Mouse (Mus musculus): ENCODE data around the gene St6galnac5.

Gene St6galnac5

DNA sequence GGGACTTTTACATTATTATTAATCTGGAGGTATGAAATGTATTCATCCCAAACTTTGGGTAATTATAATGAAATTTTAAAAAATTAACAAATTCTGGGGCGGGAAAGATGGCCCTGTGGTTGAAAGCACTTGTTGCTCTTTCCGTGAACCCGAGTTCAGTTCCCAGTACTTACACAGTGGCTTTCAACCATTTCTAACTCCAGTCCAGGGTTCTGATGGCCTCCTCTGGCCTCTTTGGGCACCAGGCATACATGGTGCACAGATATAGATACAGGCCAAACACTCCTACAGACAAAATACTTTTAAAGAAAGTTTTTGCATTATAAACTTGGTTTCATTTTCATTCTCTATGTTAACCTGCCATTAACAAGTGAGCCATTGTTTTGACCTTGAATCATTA lies 68.4 kb downstream of the St6galnac5 start:
- in situ Hi-C loops (cut with MboI, MseI) = no loop called here

DNA sequence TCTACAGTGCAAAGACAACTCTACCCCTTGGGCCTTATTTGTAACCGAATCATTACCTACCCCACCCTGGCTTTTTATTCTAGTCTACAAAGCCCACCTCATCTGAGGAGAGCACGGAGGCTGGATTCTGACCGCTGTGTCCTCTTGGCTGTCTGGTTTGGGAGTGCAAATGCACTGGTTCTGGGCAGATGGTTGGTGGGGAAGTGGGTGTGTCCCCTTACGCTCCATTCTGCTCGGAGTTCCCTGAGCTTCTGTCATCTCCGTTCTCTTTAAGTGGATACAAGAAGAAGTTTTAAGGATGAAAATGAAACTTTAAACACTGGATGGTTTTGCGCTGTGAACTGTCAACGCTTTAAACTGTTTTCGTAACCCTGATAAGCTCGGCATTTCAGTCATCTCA lies 68.9 kb downstream of the St6galnac5 start:
- in situ Hi-C loops (cut with MboI, MseI) = no loop called here

- in situ Hi-C loops (cut with MboI, MseI) = no loop called here
These were observed 69.6 kb downstream of the St6galnac5 start for GRCm38 (mm10) chr3:152912216-152913101.

DNA sequence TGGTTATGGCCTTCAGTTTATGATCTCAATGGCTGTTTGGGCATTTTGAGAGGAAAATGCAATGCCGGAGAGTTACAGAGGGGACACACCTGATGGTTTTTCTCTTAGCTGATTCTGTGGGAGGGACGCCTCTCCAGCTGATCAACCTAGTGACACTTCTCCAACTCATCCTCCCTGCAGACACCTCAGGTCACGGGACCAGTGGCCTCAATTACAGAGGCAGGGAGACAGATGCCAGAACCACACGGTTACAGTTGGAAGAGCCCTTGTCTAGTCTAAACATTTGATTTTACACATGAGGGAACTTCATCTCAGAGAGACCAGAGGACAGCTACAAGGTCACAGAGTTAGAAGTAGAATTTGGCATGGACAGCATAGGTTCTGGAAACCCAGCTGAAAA lies 70.5 kb downstream of the St6galnac5 start:
- in situ Hi-C loops (cut with MboI, MseI) = no loop called here

GRCm38 (mm10) chr3:152907683-152908082 lies 74.4 kb downstream of the St6galnac5 start:
- in situ Hi-C loops (cut with MboI, MseI) = no loop called here

GRCm38 (mm10) chr3:152907087-152907486 lies 75.0 kb downstream of the St6galnac5 start:
- in situ Hi-C loops (cut with MboI, MseI) = no loop called here

GRCm38 (mm10) chr3:152905800-152906199 lies 76.2 kb downstream of the St6galnac5 start:
- in situ Hi-C loops (cut with MboI, MseI) = no loop called here

GRCm38 (mm10) chr3:152905026-152905425 lies 77.0 kb downstream of the St6galnac5 start:
- in situ Hi-C loops (cut with MboI, MseI) = no loop called here

- in situ Hi-C loops (cut with MboI, MseI) = no loop called here
These were observed 83.1 kb downstream of the St6galnac5 start for GRCm38 (mm10) chr3:152898906-152899305.

- in situ Hi-C loops (cut with MboI, MseI) = no loop called here
These were observed 84.8 kb downstream of the St6galnac5 start for GRCm38 (mm10) chr3:152897196-152897595.

- in situ Hi-C loops (cut with MboI, MseI) = no loop called here
These were observed 85.9 kb downstream of the St6galnac5 start for GRCm38 (mm10) chr3:152896111-152896510.

- in situ Hi-C loops (cut with MboI, MseI) = no loop called here
These were observed 87.1 kb downstream of the St6galnac5 start for GRCm38 (mm10) chr3:152894935-152895334.

DNA sequence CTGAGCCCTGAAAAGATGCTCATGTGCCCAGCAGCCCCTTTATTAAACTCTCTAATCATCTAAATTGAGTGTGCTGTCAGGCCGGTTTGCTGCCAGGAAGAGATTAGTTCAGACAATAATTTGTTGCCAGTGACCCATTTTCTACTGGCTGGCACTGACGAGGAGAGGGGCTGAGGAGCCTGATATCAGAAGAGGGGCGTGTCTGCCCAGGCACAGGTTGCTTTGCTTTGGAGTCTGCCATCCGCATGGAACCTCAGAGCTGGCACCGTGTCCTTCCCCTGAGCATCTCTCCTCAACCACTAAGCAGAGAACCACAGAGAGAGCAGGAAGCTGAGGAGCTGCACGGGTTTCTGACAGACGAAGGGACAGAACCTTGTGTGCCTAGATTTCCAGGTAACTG lies 93.9 kb downstream of the St6galnac5 start:
- in situ Hi-C loops (cut with MboI, MseI) = no loop called here

DNA sequence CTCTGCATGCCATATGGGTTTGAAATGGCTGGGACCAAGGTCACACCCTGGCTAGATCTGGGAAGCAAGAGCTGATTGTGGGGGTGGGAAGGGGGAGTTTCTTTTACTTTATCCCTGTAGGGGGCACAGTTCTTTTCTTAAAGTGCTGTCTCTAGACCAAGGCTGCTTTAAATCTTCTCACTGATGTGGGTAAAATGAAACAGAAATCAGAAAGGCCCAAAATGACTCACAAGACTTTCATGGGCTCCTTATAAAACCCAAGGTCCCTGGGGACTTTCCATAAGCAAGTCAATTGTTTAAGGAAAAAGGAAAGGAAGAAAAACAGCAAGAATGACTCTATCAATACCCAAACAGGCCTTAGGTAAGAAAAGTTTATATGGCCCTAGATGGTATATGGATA lies 95.3 kb downstream of the St6galnac5 start:
- in situ Hi-C loops (cut with MboI, MseI) = no loop called here

DNA sequence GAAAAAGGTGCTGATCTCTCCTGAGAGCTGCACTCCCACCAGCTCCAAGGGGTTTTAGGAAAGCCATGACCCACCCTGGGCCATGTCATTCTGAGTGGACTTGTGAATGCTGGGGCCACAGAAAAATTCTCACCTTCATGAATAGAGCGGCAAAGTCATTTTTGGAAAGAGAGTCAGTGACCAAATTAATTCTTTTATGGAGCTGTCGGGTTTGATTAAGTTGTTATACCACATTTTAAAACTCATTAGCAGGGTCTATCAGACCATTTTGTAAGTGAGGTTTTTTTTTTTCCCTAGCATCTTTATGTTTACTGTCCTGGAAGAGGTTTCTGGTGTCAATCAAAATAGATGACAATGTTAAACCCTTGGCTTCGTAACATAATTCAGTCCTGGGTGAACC lies 98.5 kb downstream of the St6galnac5 start:
- in situ Hi-C loops (cut with MboI, MseI) = no loop called here

GRCm38 (mm10) chr3:152881706-152882105 lies 100.3 kb downstream of the St6galnac5 start:
- in situ Hi-C loops (cut with MboI, MseI) = no loop called here

DNA sequence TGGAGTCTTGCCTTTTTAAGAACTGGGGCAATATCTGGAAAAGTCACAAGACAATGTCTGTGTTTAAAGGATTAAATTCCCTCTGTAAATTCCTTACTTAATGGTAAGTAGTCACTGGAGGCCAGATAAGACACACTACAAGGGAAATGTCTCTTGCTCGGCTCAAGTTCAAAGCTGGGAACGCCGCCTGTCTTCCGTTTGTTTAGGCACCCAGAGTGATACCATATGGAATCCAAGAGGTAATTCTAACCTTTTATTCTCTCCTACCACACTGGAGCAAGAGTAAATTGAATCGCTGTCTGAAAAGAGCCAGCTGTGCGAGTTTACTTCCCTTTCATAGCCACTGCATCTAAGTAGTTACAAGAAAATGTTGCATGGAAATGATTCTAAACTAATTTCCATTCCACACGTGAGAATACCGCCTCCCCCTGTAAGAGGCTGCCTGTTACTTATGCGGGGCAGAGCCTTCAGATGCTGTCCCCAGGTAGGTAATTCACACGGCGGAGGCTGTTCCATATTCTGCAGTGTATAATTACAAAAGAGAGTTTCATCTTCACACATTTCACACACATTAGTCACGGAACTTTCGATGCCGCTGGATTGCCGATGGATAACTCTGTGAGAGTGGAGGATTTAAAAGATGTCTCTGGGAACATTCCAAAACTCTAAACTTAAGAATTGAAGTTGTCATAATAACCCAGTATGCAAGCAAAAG lies 101.8 kb downstream of the St6galnac5 start:
- in situ Hi-C loops (cut with MboI, MseI) = no loop called here

DNA sequence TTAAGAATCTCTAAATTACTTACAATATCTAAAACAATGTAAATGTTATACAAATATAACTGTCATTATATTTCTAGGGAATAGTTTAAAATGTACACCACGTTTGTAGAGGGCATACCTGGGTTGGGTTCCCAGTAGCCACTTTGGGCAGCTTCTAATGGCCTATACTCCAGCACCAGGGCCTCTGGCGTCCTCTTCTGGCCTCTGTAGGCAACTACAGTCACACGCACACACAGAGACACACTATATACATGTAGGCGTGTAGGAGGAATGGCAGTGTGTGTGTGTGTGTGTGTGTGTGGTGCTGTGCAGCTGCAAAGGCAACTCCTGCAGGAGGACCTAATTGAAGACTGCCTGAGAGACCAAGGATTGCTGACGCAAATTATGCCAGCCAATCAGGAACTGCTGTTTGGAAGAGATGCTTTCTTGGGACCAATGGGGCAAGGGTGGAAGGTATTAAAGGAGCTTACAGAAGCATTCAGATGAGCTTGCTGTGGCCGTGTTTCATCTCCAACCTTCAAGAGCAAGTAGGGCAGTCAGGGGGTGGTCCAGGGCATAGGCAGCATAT lies 106.2 kb downstream of the St6galnac5 start:
- in situ Hi-C loops (cut with MboI, MseI) = no loop called here

DNA sequence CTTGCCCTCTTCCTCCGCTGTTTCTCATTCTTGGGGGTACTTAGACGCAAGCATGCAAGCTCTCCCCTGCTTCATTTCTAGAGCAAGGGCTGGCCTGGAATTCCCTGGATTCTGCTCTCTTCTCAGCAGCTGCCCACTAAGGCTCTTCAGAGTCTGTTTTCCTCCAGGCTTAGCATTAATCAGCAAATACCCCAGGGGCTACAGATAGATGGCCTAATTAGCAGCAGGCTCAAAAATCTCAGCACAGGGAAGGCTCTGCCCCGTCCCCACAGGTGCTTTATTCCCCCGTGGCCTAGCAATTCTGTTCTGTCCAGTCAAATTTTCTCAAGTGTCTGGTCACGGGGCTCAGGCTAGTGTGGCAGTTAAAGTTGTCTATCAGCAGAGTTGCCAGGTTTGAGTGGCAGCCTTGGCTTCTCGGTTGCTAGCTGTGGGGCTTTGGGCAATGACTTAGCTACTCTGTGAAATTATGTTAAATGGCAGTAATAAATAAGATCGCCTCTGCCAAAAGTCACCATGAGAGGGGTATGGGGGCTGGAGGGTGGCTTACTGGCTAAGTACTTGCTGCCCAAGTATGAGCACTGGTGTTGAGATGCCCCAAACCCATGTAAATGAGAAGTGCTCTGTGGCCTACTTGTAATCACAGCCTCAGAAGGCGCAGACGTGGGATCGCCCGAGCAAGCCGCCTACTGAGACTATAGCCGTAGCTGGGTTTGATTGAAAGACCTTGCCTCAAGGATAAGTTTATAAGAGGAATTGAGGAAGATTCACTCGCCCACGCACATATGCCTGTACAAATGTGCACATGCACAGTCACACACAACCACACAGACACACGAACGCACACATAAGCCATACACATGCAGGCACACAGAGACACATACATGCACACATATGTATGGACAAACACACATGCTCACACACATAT lies 107.4 kb downstream of the St6galnac5 start:
- in situ Hi-C loops (cut with MboI, MseI) = loop anchor here (5.0 kb wide), 1 partner anchor 98 kb away; no protein-coding TSS in a partner anchor

DNA sequence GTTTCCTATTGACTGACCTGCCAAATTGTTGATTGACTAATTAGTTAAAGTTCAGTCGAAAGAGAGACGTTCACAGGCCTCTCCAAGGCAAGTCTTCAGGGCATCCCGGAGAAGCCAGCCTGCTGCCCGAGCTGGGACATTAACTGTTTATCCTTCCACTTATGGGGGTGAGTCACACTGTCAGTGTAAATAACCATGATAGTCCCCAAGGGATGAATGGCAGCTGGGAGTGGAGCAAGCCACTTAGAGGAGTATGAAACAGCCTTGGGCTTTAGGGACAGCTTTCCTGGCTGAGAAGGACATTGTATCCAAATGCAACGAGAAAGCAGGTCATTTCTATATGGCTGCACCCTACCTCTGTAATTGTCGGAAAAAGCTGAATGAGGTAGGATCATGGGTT lies 109.5 kb downstream of the St6galnac5 start:
- in situ Hi-C loops (cut with MboI, MseI) = loop anchor here (5.0 kb wide), 1 partner anchor 100 kb away; no protein-coding TSS in a partner anchor

DNA sequence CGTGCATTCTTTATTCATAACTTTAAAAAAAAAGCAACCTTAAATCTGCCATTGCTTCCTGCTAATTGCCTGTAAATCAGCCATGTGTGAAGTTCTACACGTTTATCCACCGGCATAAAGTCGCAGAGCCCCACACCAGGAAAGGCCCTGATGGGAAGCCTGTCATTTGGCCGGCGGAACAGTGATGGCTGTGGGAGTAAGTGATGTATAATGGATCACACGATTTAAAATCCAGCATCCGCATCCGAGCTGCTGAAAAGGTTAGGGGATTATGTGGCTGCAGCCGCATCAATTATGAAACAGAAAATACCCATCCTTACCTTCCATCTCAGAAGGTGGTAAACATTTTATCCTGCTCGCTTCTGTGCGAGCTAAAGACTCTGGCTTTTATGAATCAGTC lies 110.0 kb downstream of the St6galnac5 start:
- in situ Hi-C loops (cut with MboI, MseI) = loop anchor here (5.0 kb wide), 1 partner anchor 100 kb away; no protein-coding TSS in a partner anchor

Measured in T-helper 2 cell (primary cell).